Mouse (Mus musculus) kidney, postnatal 14 days (tissue): Measurements from ENCODE around the gene Gm20837.
"Not testable (repeated sequence)": the region's sequence is repeated elsewhere in the genome, so short reads cannot be mapped to it uniquely, and the experiment has no call there.

ENCODE experiments used
- DNase-seq: peaks from one replicate; pipeline ENCODE4 v3.0.0; 2022; ENCODE audit warnings: mixed read lengths

The Gm20837 gene

GRCm38 (mm10) chrY:90400948-90401347, at the start of gene Gm20837:
Gm20837 (plus strand) TSS chrY:90401248.
- not testable (repeated sequence) for DNase-seq
